Mouse (Mus musculus) cerebellum, adult 2 months (tissue): ENCODE measurements at regions not wholly inside any gene's neighbourhood (a gene's known extent, or its start where the extent isn't known, plus 50 kb on each side); places are given as distances from the start of the nearest gene placed in this dataset.

Source experiments
- CTCF ChIP-seq: fragments of 200-500 bp; IDR thresholded peaks from 2 replicates; pipeline ENCODE4 v1.5.1; 2011; ENCODE audit warnings: low read depth, mild to moderate bottlenecking, control low read depth, low read length, moderate library complexity, borderline replicate concordance; ENCODE audit not compliant: insufficient read depth
- POLR2A ChIP-seq: fragments of 200-500 bp; IDR thresholded peaks from 2 replicates; pipeline ENCODE4 v1.6.1; 2011; ENCODE audit warnings: low read length, control low read depth, borderline replicate concordance; ENCODE audit not compliant: insufficient read depth

GRCm38 (mm10) chr13:5569579-5569978, 291.7 kb upstream of the Klf6 start:
- TF ChIP-seq POLR2A, result no peak
- no peak for TF ChIP-seq CTCF
